Mouse (Mus musculus): Measurements from ENCODE around the gene Gm11444. TPM values are rescaled to one million over a fixed set of nuclear protein-coding genes. Genes with fewer than 3 reads are reported as not detected.
A peak's percentile ranks its signal among the peaks of the same experiment; 100 is the strongest.

Gene Gm11444
- polyA plus RNA-seq, 1 experiment from 2014 or later = not detected

DNA sequence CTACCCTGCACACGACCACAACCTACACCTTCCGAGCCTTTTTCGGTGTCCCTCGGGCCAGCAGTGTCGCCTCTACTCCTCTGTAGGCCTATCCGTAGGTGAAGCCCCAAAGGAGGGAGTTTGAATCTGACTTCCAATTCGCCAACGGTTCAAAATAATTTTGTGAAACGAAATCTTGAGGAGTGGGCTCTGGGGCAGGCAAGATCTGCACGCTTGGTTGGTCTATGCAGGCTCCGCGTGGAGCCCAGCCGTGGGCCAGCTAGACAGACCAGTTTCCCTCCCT lies 40.4 kb upstream of the Gm11444 start:
- ATAC-seq (replicated peaks; ENCODE audit: extremely low read depth, insufficient read depth, low FRiP score) = no peak
- peak overlapping the region; percentile 20; the same call in 1 of the 2 replicates for H3K4me3 ChIP-seq (ENCODE audit: low read length)
- no peak overlapping the region for H3K27ac ChIP-seq (ENCODE audit: low read length)
- no peaks in the 10 kb centered on the region for H3K9me3 ChIP-seq (replicated peaks; ENCODE audit: control insufficient read depth, low read length)
- peaks cover 2% of the 10 kb centered on the region; the same call in 1 of the 2 replicates for H3K4me1 ChIP-seq (ENCODE audit: control insufficient read depth, insufficient read depth, low read length)
- peaks cover 84% of the 10 kb centered on the region for H3K27me3 ChIP-seq (ENCODE audit: control insufficient read depth, insufficient read depth, low read length)
- WGBS = 5% methylated on average over 13 of the region's 13 CpGs
- H3K4me2 ChIP-seq (ENCODE audit: low read depth, low read length) = no peak overlapping the region
- no peaks in the 10 kb centered on the region for H3K36me3 ChIP-seq (ENCODE audit: control insufficient read depth, insufficient read depth)
- H3K9ac ChIP-seq (ENCODE audit: low read length) = no peak overlapping the region

DNA sequence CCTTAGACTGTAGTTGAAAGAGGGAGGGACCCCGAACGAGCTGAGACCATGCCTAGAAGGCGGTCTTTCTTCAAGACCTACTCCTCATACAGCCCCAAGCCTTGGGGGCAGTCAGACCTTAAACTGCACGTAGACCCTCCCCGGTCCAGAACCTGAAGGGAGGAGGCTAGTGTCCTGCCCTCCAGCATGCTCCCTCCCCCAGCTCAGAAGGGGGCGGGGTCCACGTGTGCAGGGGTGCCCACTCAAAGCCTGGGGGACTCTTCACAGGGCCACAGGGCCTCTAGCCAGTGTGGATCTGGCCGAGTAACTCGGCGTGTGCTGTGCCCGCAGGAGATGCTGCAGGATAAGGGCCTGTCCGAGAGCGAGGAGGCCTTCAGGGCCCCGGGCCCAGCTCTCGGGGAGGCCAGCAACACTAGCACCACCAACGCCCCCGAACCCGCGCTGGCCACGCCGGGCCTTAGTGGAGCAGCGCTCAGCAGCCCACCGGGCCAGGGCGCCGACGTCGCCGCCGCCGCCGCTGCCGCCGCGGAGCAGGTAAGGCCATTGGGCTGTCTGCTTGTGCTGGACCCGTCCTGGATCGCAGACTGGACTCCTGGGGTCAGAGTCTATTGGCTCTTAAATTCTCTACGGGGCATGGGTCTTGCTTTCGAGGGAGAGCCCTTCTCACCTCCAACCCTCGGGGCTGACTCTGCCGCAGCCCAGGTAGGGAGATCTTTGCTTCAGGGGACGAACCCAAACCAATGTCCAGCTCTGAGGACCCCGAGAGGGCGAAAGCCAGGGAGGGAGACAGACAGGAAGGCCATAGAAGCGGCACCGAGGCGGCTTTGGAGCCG lies 39.8 kb upstream of the Gm11444 start:
- H3K27ac ChIP-seq (ENCODE audit: low read length) = no peak overlapping the region
- 7% methylated on average over 47 of the region's 47 CpGs for WGBS
- ATAC-seq (replicated peaks; ENCODE audit: extremely low read depth, insufficient read depth, low FRiP score) = no peak
- no peak overlapping the region for H3K9ac ChIP-seq (ENCODE audit: low read length)
- H3K4me1 ChIP-seq (ENCODE audit: control insufficient read depth, insufficient read depth, low read length) = no peaks in the 10 kb centered on the region; the same call in 1 of the 2 replicates
- peak overlapping the region; percentile 20; the same call in 1 of the 2 replicates for H3K4me3 ChIP-seq (ENCODE audit: low read length)
- no peak overlapping the region for H3K4me2 ChIP-seq (ENCODE audit: low read depth, low read length)
- H3K36me3 ChIP-seq (ENCODE audit: control insufficient read depth, insufficient read depth) = no peaks in the 10 kb centered on the region
- peaks cover 86% of the 10 kb centered on the region for H3K27me3 ChIP-seq (ENCODE audit: control insufficient read depth, insufficient read depth, low read length)
- H3K9me3 ChIP-seq (replicated peaks; ENCODE audit: control insufficient read depth, low read length) = no peaks in the 10 kb centered on the region

DNA sequence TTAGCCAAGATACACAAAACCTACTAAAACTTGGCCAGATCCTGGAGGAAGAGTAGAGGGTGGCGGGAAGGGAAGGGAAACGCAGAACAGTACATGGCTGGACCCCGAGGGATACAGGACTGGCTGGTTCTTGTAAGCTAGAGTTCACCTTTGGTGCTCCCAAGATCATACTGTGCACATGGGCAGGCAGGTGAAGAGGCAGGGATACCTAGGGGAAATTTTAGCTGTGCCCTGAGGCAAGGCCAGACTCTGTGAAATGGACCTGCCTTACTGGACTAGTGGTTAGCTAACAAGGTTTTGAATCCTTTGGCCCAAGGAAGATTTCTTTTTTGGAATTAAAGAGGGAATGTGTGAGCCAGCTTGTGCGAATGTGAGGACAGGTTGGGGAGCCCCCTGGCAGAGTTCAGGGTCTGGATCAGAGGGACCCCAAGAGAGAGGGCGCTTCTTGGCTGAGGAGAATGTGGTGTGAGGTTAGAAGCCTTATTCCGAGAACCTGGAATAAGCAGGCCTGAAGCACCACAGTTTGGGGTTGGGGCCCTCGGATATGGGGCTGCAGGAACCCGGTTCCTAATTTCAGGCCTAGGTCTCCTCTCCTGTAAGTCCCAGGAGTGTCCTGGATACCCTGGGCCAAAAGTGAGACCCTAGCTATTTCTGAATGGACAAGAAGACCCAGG lies 39.1 kb upstream of the Gm11444 start:
- Histone ChIP-seq H3K27ac (ENCODE audit: low read length) (no peak overlapping the region), H3K4me3 (ENCODE audit: low read length) (peak overlapping the region; percentile 34; the same call in 1 of the 2 replicates), H3K9me3 (replicated peaks; ENCODE audit: control insufficient read depth, low read length) (no peaks in the 10 kb centered on the region), H3K27me3 (ENCODE audit: control insufficient read depth, insufficient read depth, low read length) (peaks cover 86% of the 10 kb centered on the region), H3K4me1 (ENCODE audit: control insufficient read depth, insufficient read depth, low read length) (no peaks in the 10 kb centered on the region; the same call in 1 of the 2 replicates), H3K9ac (ENCODE audit: low read length) (no peak overlapping the region), H3K4me2 (ENCODE audit: low read depth, low read length) (peak overlapping the region; percentile 38; the same call in 1 of the 2 replicates), H3K36me3 (ENCODE audit: control insufficient read depth, insufficient read depth) (no peaks in the 10 kb centered on the region)
- WGBS = 38% methylated on average over 8 of the region's 8 CpGs
- no peak for ATAC-seq (replicated peaks; ENCODE audit: extremely low read depth, insufficient read depth, low FRiP score)

DNA sequence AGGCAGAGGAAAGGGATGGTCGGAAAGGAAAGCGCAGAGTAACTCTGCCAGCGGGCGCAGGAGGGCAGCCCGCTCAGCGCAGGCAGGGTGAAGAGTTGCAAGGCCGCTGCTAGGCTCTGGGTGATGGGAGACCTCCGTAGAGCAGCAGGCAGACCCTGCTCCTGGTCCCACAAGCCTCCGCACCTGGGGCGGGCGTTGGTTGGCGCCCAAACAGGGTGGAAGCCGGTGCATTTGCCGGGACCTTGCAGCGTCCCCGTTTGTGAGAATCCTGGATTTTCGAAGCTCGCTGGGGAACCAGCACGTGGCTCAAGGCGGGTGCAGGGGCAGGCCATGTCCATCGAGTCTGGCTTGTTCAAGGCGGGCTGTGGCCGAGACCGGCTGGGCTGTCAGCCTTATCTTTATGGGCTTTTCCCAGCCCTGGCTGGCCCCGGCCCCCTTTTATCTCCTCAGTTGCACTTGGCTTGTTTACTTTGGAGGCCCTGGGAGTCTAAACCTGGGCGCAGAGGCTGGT lies 38.4 kb upstream of the Gm11444 start:
- ATAC-seq (replicated peaks; ENCODE audit: extremely low read depth, insufficient read depth, low FRiP score) = no peak
- Histone ChIP-seq H3K36me3 (ENCODE audit: control insufficient read depth, insufficient read depth) (no peaks in the 10 kb centered on the region), H3K4me3 (ENCODE audit: low read length) (peak overlapping the region; percentile 34), H3K4me1 (ENCODE audit: control insufficient read depth, insufficient read depth, low read length) (no peaks in the 10 kb centered on the region; the same call in 1 of the 2 replicates), H3K9ac (ENCODE audit: low read length) (no peak overlapping the region), H3K27me3 (ENCODE audit: control insufficient read depth, insufficient read depth, low read length) (peaks cover 82% of the 10 kb centered on the region), H3K4me2 (ENCODE audit: low read depth, low read length) (peak overlapping the region; percentile 38; the same call in 1 of the 2 replicates), H3K9me3 (replicated peaks; ENCODE audit: control insufficient read depth, low read length) (no peaks in the 10 kb centered on the region), H3K27ac (ENCODE audit: low read length) (no peak overlapping the region)
- WGBS = 4% methylated on average over 26 of the region's 26 CpGs

DNA sequence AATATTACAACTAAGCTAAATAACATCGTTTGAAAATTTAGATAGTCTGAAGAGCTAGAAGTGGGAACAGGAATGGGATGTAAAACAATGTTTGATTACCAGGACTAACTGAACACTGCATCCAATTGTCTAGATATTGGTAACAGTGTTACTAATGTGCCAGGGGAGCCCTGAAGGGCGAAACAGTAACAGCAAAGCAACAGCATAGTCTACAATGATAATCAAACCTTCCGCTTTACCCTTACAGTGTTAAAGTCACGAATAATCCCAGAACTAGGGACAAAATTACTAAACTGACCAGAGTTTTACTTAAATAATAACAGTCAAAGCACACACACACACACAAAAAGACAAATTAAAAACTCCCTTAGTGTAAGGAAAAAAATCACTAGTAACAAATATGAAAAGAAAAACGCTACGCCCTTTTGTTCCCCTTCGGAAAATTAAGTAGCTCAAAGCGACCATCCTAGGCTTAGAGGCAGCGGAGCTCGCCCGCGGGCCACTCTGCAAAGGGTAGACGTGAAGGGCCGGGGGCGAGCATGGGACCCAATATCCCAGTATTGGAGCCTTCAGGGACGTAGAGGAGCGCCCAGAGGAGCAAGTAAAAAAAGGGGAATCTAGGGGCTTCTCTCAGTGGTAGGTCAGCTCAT lies 37.8 kb upstream of the Gm11444 start:
- H3K9ac ChIP-seq (ENCODE audit: low read length) = no peak overlapping the region
- ATAC-seq (replicated peaks; ENCODE audit: extremely low read depth, insufficient read depth, low FRiP score) = no peak
- H3K4me2 ChIP-seq (ENCODE audit: low read depth, low read length) = peak overlapping the region; percentile 38; the same call in 1 of the 2 replicates
- H3K27ac ChIP-seq (ENCODE audit: low read length) = no peak overlapping the region
- H3K9me3 ChIP-seq (replicated peaks; ENCODE audit: control insufficient read depth, low read length) = no peaks in the 10 kb centered on the region
- no peaks in the 10 kb centered on the region; the same call in 1 of the 2 replicates for H3K4me1 ChIP-seq (ENCODE audit: control insufficient read depth, insufficient read depth, low read length)
- peak overlapping the region; percentile 34 for H3K4me3 ChIP-seq (ENCODE audit: low read length)
- H3K36me3 ChIP-seq (ENCODE audit: control insufficient read depth, insufficient read depth) = no peaks in the 10 kb centered on the region
- peaks cover 84% of the 10 kb centered on the region for H3K27me3 ChIP-seq (ENCODE audit: control insufficient read depth, insufficient read depth, low read length)
- 7% methylated on average over 17 of the region's 17 CpGs for WGBS

DNA sequence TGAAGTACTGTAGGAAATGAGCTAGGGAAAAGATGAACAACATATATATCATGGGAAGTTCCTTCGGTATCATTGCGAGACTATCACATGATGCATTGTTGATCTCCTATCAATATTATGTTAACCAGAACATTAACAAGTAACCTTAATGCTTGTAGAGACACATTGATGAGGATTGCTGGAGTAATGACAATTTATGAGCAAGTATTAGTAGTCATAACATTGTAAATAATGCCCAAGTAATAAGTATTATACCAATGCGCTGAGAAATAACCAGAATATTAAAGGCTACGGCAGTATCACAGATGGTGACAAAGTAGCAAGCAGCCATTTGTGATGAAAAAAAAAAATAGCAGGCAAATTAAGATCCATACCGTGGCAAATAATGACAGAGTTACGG lies 37.1 kb upstream of the Gm11444 start:
- no peak for ATAC-seq (replicated peaks; ENCODE audit: extremely low read depth, insufficient read depth, low FRiP score)
- WGBS = 29% methylated on average over 6 of the region's 6 CpGs
- H3K9me3 ChIP-seq (replicated peaks; ENCODE audit: control insufficient read depth, low read length) = no peaks in the 10 kb centered on the region
- H3K27ac ChIP-seq (ENCODE audit: low read length) = no peak overlapping the region
- H3K36me3 ChIP-seq (ENCODE audit: control insufficient read depth, insufficient read depth) = no peaks in the 10 kb centered on the region
- H3K27me3 ChIP-seq (ENCODE audit: control insufficient read depth, insufficient read depth, low read length) = peaks cover 82% of the 10 kb centered on the region
- no peaks in the 10 kb centered on the region; the same call in 1 of the 2 replicates for H3K4me1 ChIP-seq (ENCODE audit: control insufficient read depth, insufficient read depth, low read length)
- no peak overlapping the region for H3K9ac ChIP-seq (ENCODE audit: low read length)
- H3K4me2 ChIP-seq (ENCODE audit: low read depth, low read length) = no peak overlapping the region
- H3K4me3 ChIP-seq (ENCODE audit: low read length) = no peak overlapping the region

DNA sequence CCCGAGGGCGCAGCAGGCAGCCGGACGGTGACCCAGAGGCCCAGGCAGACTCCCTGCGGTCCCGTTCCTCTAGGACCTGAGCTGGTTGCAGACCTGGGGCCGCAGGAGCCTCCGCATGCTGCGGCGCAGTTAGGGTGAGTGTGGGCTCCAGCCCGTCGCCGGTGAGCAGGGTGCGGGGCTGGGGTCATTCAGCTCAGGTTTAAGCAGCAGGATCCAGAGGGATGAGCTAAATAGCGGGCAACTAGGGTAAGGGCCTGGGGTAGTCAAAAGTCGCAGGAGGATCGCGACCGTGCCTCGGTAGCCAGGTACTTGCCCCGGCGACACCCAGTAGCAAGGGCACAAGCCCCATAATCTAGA lies 36.3 kb upstream of the Gm11444 start:
- Histone ChIP-seq H3K27me3 (ENCODE audit: control insufficient read depth, insufficient read depth, low read length) (peaks cover 82% of the 10 kb centered on the region), H3K4me2 (ENCODE audit: low read depth, low read length) (no peak overlapping the region), H3K9ac (ENCODE audit: low read length) (no peak overlapping the region), H3K4me3 (ENCODE audit: low read length) (no peak overlapping the region; the same call in 1 of the 2 replicates), H3K27ac (ENCODE audit: low read length) (no peak overlapping the region), H3K9me3 (replicated peaks; ENCODE audit: control insufficient read depth, low read length) (no peaks in the 10 kb centered on the region), H3K36me3 (ENCODE audit: control insufficient read depth, insufficient read depth) (no peaks in the 10 kb centered on the region), H3K4me1 (ENCODE audit: control insufficient read depth, insufficient read depth, low read length) (no peaks in the 10 kb centered on the region; the same call in 1 of the 2 replicates)
- 10% methylated on average over 22 of the region's 22 CpGs for WGBS
- no peak for ATAC-seq (replicated peaks; ENCODE audit: extremely low read depth, insufficient read depth, low FRiP score)

DNA sequence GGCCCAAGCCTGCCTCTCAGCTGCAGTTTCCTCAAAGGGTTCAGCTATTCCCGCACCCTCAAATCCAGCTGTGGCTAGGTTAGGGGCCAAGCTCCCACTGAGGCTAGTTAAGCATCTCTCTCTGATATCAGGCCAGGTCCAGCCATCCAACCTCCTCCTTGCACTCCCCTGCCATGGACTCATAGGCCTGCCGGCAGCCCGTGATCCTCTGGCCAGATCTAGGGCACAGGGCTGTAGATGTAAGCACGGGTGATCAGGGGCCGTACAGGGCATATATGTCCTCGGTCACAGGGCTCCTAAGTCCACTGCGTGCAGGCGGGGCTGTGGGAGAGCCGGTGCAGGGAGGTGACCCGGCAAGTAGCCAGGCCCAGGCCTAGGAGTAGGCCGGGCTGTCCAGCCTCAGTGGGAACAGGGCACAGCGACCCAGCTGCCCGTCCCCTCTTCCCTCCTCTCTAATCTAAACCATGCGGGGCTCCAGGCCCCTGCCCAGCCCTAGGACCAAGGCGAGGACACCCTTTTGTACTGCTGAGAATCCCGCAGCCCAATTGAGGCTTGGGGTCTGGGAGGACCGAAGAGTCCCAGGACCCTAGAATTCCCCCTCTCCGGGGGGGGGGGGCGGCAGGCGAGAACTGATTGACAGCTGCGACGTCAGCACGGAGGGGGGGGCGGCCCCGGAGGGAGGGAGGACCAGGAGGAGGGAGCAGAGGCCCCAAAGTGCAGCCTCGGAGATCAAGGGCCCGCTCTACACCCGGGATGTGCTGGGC lies 35.7 kb upstream of the Gm11444 start, which contains the start of gene Tbx4:
Gene Tbx4 (plus strand): TSS at position 758 of the 764 bp plus-strand sequence.
- no peaks in the 10 kb centered on the region for H3K36me3 ChIP-seq (ENCODE audit: control insufficient read depth, insufficient read depth)
- no peaks in the 10 kb centered on the region; the same call in 1 of the 2 replicates for H3K4me1 ChIP-seq (ENCODE audit: control insufficient read depth, insufficient read depth, low read length)
- H3K27ac ChIP-seq (ENCODE audit: low read length) = no peak within 1 kb of the TSS
- H3K27me3 ChIP-seq (ENCODE audit: control insufficient read depth, insufficient read depth, low read length) = peaks cover 80% of the 10 kb centered on the region
- no peaks in the 10 kb centered on the region for H3K9me3 ChIP-seq (replicated peaks; ENCODE audit: control insufficient read depth, low read length)
- no peak within 1 kb of the TSS for H3K9ac ChIP-seq (ENCODE audit: low read length)
- no peak within 1 kb of the TSS for H3K4me2 ChIP-seq (ENCODE audit: low read depth, low read length)
- ATAC-seq (replicated peaks; ENCODE audit: extremely low read depth, insufficient read depth, low FRiP score) = no peak
- H3K4me3 ChIP-seq (ENCODE audit: low read length) = no peak within 1 kb of the TSS; the same call in 1 of the 2 replicates
- WGBS = 26% methylated on average over 27 of the region's 28 CpGs

All from heart, embryonic 16.5 days (tissue).